Mouse (Mus musculus): ENCODE measurements at regions not wholly inside any gene's neighbourhood (a gene's known extent, or its start where the extent isn't known, plus 50 kb on each side); places are given as distances from the start of the nearest gene placed in this dataset.

GRCm38 (mm10) chr15:6014982-6015381 is 284.6 kb upstream of the Dab2 start:
- no peak overlapping the region for H3K4me3 ChIP-seq (replicated peaks in 1 of 3; ENCODE audit: low read depth in 2 of 3, low read length in 2 of 3, poor library complexity in 1 of 3)
- dilution Hi-C loops (cut with MboI; ENCODE audit: extremely low pct_ligation_motif_present, extremely low pct_unique_long_range_greater_than_20kb, low sequenced_read_pairs) (no loop called here), in situ Hi-C loops (cut with MboI; ENCODE audit: low pct_ligation_motif_present, low pct_unique_long_range_greater_than_20kb, low sequenced_read_pairs) (no loop called here)
- no peaks in the 10 kb centered on the region for H3K27me3 ChIP-seq (replicated peaks)
- H3K9me3 ChIP-seq (replicated peaks; ENCODE audit: low read length): no peaks in the 10 kb centered on the region
- no peak overlapping the region for H3K4me2 ChIP-seq (ENCODE audit: insufficient read depth, low read depth, poor library complexity, severe bottlenecking)
- no peak for DNase-seq (ENCODE audit: extremely low read depth)
- no peak overlapping the region for H3K9ac ChIP-seq (ENCODE audit: insufficient read depth, low read depth)
- no peaks in the 10 kb centered on the region for H3K4me1 ChIP-seq (ENCODE audit: control insufficient read depth in 1 of 2, insufficient read depth in 2 of 2)
- H3K79me2 ChIP-seq (replicated peaks; ENCODE audit: control insufficient read depth, extremely low read depth, insufficient read depth, poor library complexity, severe bottlenecking): no peaks in the 10 kb centered on the region
- no peak overlapping the region for H3K27ac ChIP-seq (ENCODE audit: insufficient read depth, low read depth)
- no peak for TF ChIP-seq ELF1 (IDR thresholded peaks at IDR 0.05; ENCODE audit: low read depth, low read length)
- no peaks in the 10 kb centered on the region for H3K36me3 ChIP-seq (replicated peaks in 1 of 2; ENCODE audit: control insufficient read depth in 1 of 2, insufficient read depth in 1 of 2, low read length in 1 of 2)

GRCm38 (mm10) chr15:6016637-6017049 is 282.9 kb upstream of the Dab2 start:
- in situ Hi-C loops (cut with MboI; ENCODE audit: low pct_ligation_motif_present, low pct_unique_long_range_greater_than_20kb, low sequenced_read_pairs): no loop called here

GRCm38 (mm10) chr15:6025543-6025942 is 274.0 kb upstream of the Dab2 start:
- dilution Hi-C loops (cut with MboI; ENCODE audit: extremely low pct_ligation_motif_present, extremely low pct_unique_long_range_greater_than_20kb, low sequenced_read_pairs) (no loop called here), in situ Hi-C loops (cut with MboI; ENCODE audit: low pct_ligation_motif_present, low pct_unique_long_range_greater_than_20kb, low sequenced_read_pairs) (no loop called here)
- 0 out of 4 replicates have a peak, but pooled peaks cover 0 to 2% of the 10 kb centered on the region in 2 experiments for H3K4me1 ChIP-seq (ENCODE audit: control insufficient read depth in 1 of 2, insufficient read depth in 2 of 2)

More at GRCm38 (mm10) chr15:6016637-6017049, 282.9 kb upstream of the Dab2 start:
- no peak for DNase-seq (ENCODE audit: extremely low read depth)
- no peaks in the 10 kb centered on the region for H3K4me1 ChIP-seq (ENCODE audit: control insufficient read depth in 1 of 2, insufficient read depth in 2 of 2)
- no peaks in the 10 kb centered on the region for H3K27me3 ChIP-seq (replicated peaks)
- H3K4me2 ChIP-seq (ENCODE audit: insufficient read depth, low read depth, poor library complexity, severe bottlenecking): no peak overlapping the region
- H3K36me3 ChIP-seq (replicated peaks in 1 of 2; ENCODE audit: control insufficient read depth in 1 of 2, insufficient read depth in 1 of 2, low read length in 1 of 2): no peaks in the 10 kb centered on the region
- no peak for TF ChIP-seq ETS1 (conservative IDR thresholded peaks at IDR 0.05; ENCODE audit: low read depth, low read length)
- no peak for TF ChIP-seq SMC3 (IDR thresholded peaks at IDR 0.05; ENCODE audit: low read depth, low read length)
- TF ChIP-seq HCFC1 (IDR thresholded peaks at IDR 0.05; ENCODE audit: low read depth, low read length): no peak
- TF ChIP-seq MEF2A (IDR thresholded peaks at IDR 0.05; ENCODE audit: borderline replicate concordance, low read depth, low read length): no peak
- no peak for TF ChIP-seq MAZ (IDR thresholded peaks at IDR 0.05; ENCODE audit: low read depth, low read length)
- no peak for TF ChIP-seq MXI1 (IDR thresholded peaks at IDR 0.05; ENCODE audit: low read depth, low read length)
- no peak for TF ChIP-seq EP300 (IDR thresholded peaks at IDR 0.05; ENCODE audit: low read length)
- TF ChIP-seq GABPA (IDR thresholded peaks at IDR 0.05; ENCODE audit: insufficient replicate concordance, low read depth, low read length): no peak
- TF ChIP-seq ZC3H11A (IDR thresholded peaks at IDR 0.05; ENCODE audit: low read depth, low read length): no peak
- no peak for TF ChIP-seq CTCF (conservative IDR thresholded peaks at IDR 0.05 in 1 of 2, IDR thresholded peaks at IDR 0.05 in 1 of 2; ENCODE audit: low read depth in 2 of 2, low read length in 2 of 2)
- TF ChIP-seq ELF1 (IDR thresholded peaks at IDR 0.05; ENCODE audit: low read depth, low read length): no peak
- no peak for TF ChIP-seq CHD1 (IDR thresholded peaks at IDR 0.05; ENCODE audit: low read depth, low read length)
- no peak for TF ChIP-seq KAT2A (IDR thresholded peaks at IDR 0.05; ENCODE audit: insufficient replicate concordance, low read length)
- TF ChIP-seq NRF1 (IDR thresholded peaks at IDR 0.05; ENCODE audit: low read depth, low read length): no peak
- TF ChIP-seq SIN3A (IDR thresholded peaks at IDR 0.05; ENCODE audit: low read length): no peak
- no peak for TF ChIP-seq ZMIZ1 (IDR thresholded peaks at IDR 0.05; ENCODE audit: low read depth, low read length)
- H3K4me3 ChIP-seq (replicated peaks in 1 of 3; ENCODE audit: low read depth in 2 of 3, low read length in 2 of 3, poor library complexity in 1 of 3): no peak overlapping the region
- no peaks in the 10 kb centered on the region for H3K9me3 ChIP-seq (replicated peaks; ENCODE audit: low read length)
- no peak overlapping the region for H3K27ac ChIP-seq (ENCODE audit: insufficient read depth, low read depth)
- dilution Hi-C loops (cut with MboI; ENCODE audit: extremely low pct_ligation_motif_present, extremely low pct_unique_long_range_greater_than_20kb, low sequenced_read_pairs): no loop called here
- H3K9ac ChIP-seq (ENCODE audit: insufficient read depth, low read depth): no peak overlapping the region
- no peaks in the 10 kb centered on the region for H3K79me2 ChIP-seq (replicated peaks; ENCODE audit: control insufficient read depth, extremely low read depth, insufficient read depth, poor library complexity, severe bottlenecking)

More at GRCm38 (mm10) chr15:6025543-6025942, 274.0 kb upstream of the Dab2 start:
- Histone ChIP-seq H3K9me3 (replicated peaks; ENCODE audit: low read length) (no peaks in the 10 kb centered on the region), H3K79me2 (replicated peaks; ENCODE audit: control insufficient read depth, extremely low read depth, insufficient read depth, poor library complexity, severe bottlenecking) (no peaks in the 10 kb centered on the region), H3K4me2 (ENCODE audit: insufficient read depth, low read depth, poor library complexity, severe bottlenecking) (no peak overlapping the region), H3K27me3 (replicated peaks) (no peaks in the 10 kb centered on the region), H3K9ac (ENCODE audit: insufficient read depth, low read depth) (no peak overlapping the region), H3K36me3 (replicated peaks in 1 of 2; ENCODE audit: control insufficient read depth in 1 of 2, insufficient read depth in 1 of 2, low read length in 1 of 2) (no peaks in the 10 kb centered on the region), H3K27ac (ENCODE audit: insufficient read depth, low read depth) (no peak overlapping the region), H3K4me3 (replicated peaks in 1 of 3; ENCODE audit: low read depth in 2 of 3, low read length in 2 of 3, poor library complexity in 1 of 3) (no peak overlapping the region)
- DNase-seq (ENCODE audit: extremely low read depth): no peak
- TF ChIP-seq USF1 (IDR thresholded peaks at IDR 0.05; ENCODE audit: low read depth, low read length): no peak
- TF ChIP-seq EP300 (IDR thresholded peaks at IDR 0.05; ENCODE audit: low read length): no peak
- TF ChIP-seq MXI1 (IDR thresholded peaks at IDR 0.05; ENCODE audit: low read depth, low read length): no peak
- no peak for TF ChIP-seq CHD1 (IDR thresholded peaks at IDR 0.05; ENCODE audit: low read depth, low read length)
- TF ChIP-seq ZC3H11A (IDR thresholded peaks at IDR 0.05; ENCODE audit: low read depth, low read length): no peak
- TF ChIP-seq TBP (conservative IDR thresholded peaks at IDR 0.05; ENCODE audit: low read depth, low read length): no peak
- no peak for TF ChIP-seq POLR2A (IDR thresholded peaks at IDR 0.05; ENCODE audit: low read depth, low read length)
- TF ChIP-seq JUND (conservative IDR thresholded peaks at IDR 0.05; ENCODE audit: low read depth, low read length): no peak
- no peak for TF ChIP-seq UBTF (IDR thresholded peaks at IDR 0.05; ENCODE audit: low read depth, low read length)
- no peak for TF ChIP-seq ELF1 (IDR thresholded peaks at IDR 0.05; ENCODE audit: low read depth, low read length)
- no peak for TF ChIP-seq TCF12 (IDR thresholded peaks at IDR 0.05; ENCODE audit: low read depth, low read length)
- no peak for TF ChIP-seq GABPA (IDR thresholded peaks at IDR 0.05; ENCODE audit: insufficient replicate concordance, low read depth, low read length)
- TF ChIP-seq ZMIZ1 (IDR thresholded peaks at IDR 0.05; ENCODE audit: low read depth, low read length): no peak
- TF ChIP-seq NRF1 (IDR thresholded peaks at IDR 0.05; ENCODE audit: low read depth, low read length): no peak
- TF ChIP-seq ETS1 (conservative IDR thresholded peaks at IDR 0.05; ENCODE audit: low read depth, low read length): no peak
- no peak for TF ChIP-seq SIN3A (IDR thresholded peaks at IDR 0.05; ENCODE audit: low read length)
- no peak for TF ChIP-seq MAZ (IDR thresholded peaks at IDR 0.05; ENCODE audit: low read depth, low read length)
- no peak for TF ChIP-seq RCOR1 (conservative IDR thresholded peaks at IDR 0.05; ENCODE audit: low read depth, low read length)
- TF ChIP-seq KAT2A (IDR thresholded peaks at IDR 0.05; ENCODE audit: insufficient replicate concordance, low read length): no peak
